Mouse (Mus musculus): ENCODE data around the gene Rnf128.

- TF ChIP-seq GATA1 (IDR thresholded peaks at IDR 0.05; ENCODE audit: low read length) (no peak), TAL1 (IDR thresholded peaks at IDR 0.05; ENCODE audit: low read length) (no peak)
Measured at GRCm38 (mm10) chrX:139524303-139525091, 38.6 kb upstream of the Rnf128 start.
